ENCODE assay signal across 21 mouse cellular contexts in genomic region chr1:170631571-170631970, GRCm38 (mm10). TPM values are rescaled to one million over a fixed set of nuclear protein-coding genes. Genes with fewer than 3 reads are reported as not detected.
"Had no signal": no experiment of that assay in that cellular context is flagged by ENCODE, and none has a peak within 500 bp of the region (broad histone marks: within the 10 kb centered on the region; RNA-seq: fewer than 3 reads in every experiment).

No protein-coding gene starts in this region.

- H3K4me2 ChIP-seq: heart, embryonic 11.5 days; heart, embryonic 13.5 days; heart, embryonic 15.5 days; hindbrain, embryonic 12.5 days; hindbrain, embryonic 14.5 days; limb, embryonic 12.5 days; liver, embryonic 12.5 days had no signal

- H3K4me1 ChIP-seq: heart, embryonic 13.5 days; heart, embryonic 15.5 days; hindbrain, embryonic 10.5 days; hindbrain, embryonic 12.5 days; limb, embryonic 12.5 days had no signal

- DNase-seq: gastrocnemius, adult 2 months; gastrocnemius, postnatal 10 days; gastrocnemius, postnatal 25 days; heart, adult 18-20 months; heart, postnatal 4 days; kidney, adult 18-20 months; kidney, adult 8-10 months; kidney, postnatal 10 days; kidney, postnatal 25 days; kidney, postnatal 4 days had no signal

- H3K9me3 ChIP-seq: heart, embryonic 15.5 days; hindbrain, embryonic 10.5 days; hindbrain, embryonic 12.5 days; limb, embryonic 12.5 days; liver, embryonic 12.5 days had no signal

- H3K27ac ChIP-seq: gastrocnemius, adult 2 months; heart, embryonic 13.5 days; heart, embryonic 15.5 days; hindbrain, embryonic 10.5 days; hindbrain, embryonic 12.5 days; hindbrain, embryonic 14.5 days; layer of hippocampus, adult 2 months; left cerebral cortex, adult 2 months; limb, embryonic 12.5 days; liver, embryonic 12.5 days had no signal

- H3K27me3 ChIP-seq: heart, embryonic 13.5 days; heart, embryonic 15.5 days; hindbrain, embryonic 12.5 days; limb, embryonic 12.5 days had no signal

- H3K4me3 ChIP-seq: gastrocnemius, adult 2 months; heart, embryonic 13.5 days; heart, embryonic 15.5 days; hindbrain, embryonic 10.5 days; hindbrain, embryonic 12.5 days; layer of hippocampus, adult 2 months; left cerebral cortex, adult 2 months; limb, embryonic 12.5 days; liver, embryonic 12.5 days had no signal

- H3K9ac ChIP-seq: heart, embryonic 13.5 days; heart, embryonic 15.5 days; hindbrain, embryonic 12.5 days; hindbrain, embryonic 14.5 days; limb, embryonic 12.5 days; liver, embryonic 12.5 days had no signal

- H3K36me3 ChIP-seq: heart, embryonic 13.5 days; heart, embryonic 15.5 days; hindbrain, embryonic 10.5 days; hindbrain, embryonic 12.5 days; limb, embryonic 12.5 days; liver, embryonic 12.5 days had no signal

RNA-seq across cellular contexts. Expression of gene Olfml2b, which starts 12.8 kb away (rescaled TPM):
- polyA plus RNA-seq: inflammation-experienced regulatory T-cells, adult 6 months had no signal

RNA-seq across cellular contexts. Expression of gene Nos1ap, which starts 41.9 kb away (rescaled TPM):
- polyA plus RNA-seq: inflammation-experienced regulatory T-cells, adult 6 months had no signal
